Mouse (Mus musculus): ENCODE measurements around the gene Wdr31.

DNA sequence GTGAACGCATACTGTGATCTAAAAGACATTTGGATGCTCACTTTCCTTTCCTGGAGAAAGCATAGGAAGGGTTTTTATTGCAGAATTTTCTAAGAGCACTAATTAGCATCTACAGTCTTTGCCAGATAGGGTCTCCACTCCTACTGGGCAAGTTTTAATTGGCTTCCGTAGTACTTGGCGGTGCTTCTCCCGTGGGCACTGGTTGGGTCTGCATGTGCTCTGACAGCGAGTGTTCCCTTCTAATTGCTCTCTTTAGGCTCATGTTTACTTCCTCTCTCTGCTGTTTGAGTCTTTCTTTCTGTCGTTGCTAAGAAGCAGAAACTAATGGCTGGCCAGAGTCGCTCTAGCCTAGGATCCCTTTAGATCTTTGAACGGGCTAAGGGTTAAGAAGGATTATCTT is 52.2 kb downstream of the Wdr31 start:
- TF ChIP-seq CTCF (IDR thresholded peaks at IDR 0.05; ENCODE audit: control insufficient read depth, insufficient read depth, low read length) (no peak), POLR2A (IDR thresholded peaks at IDR 0.05; ENCODE audit: borderline replicate concordance, control insufficient read depth, low read depth, low read length) (no peak)
